Mouse (Mus musculus): Measurements from ENCODE around the gene Slc35d3.

The Slc35d3 gene

DNA sequence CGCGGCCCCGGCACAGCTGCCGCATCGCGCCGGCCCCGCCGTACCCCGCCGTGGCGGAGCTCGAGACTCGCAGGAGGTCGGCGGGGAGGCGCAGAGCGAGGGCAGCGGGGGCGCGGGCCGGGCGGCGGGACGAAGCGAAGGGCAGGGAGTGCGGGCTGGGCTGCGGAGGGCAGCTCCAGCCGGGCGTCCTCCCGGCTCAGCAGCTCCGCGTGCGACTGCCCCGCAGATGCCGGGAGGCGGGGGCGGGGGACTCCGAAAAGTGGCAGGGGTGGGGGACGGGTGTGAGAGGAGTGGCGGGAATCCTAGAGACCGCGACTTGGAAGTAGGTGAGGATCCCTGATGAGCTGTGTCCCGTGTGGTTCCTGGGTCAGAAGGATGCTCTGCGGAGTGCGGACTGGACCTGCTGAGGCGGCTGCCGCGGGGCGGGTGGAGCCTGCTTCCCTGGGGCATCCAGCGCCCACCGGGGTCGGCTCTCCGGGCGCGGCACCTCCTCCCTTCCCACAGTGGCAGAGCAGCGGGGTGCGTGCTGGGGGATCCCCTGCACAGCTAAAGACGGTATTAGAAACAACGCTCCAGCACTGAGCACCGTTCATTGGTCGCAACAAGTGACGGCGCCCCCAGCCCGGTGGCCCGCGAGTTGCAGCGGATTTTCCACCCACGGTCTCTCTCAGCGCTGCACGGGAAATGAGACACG, at the start of gene Slc35d3:
Gene Slc35d3, minus strand, starts transcription at position 462 of the 694 bp plus-strand sequence.
- DNase-seq, result no peak

DNA sequence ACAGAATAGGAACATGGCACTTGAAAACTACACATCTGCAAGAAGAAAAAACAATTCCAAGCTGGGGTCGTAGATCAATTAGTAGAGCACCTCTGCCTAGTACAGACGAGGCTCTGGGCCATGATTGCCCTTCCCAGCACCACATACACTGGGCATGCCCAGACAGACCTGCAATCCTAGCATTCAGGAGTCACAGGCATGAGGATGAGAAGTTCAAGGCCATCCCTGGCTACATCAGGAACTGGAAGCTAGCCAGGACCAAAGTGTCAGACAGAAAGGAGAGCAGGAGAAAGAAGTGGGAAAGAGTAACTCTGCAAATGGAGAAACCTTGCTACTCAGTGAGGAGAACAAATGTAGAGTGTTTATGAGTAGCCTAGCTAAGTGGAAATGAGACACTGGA, 48.9 kb upstream of the Slc35d3 start:
- no peak for DNase-seq

DNA sequence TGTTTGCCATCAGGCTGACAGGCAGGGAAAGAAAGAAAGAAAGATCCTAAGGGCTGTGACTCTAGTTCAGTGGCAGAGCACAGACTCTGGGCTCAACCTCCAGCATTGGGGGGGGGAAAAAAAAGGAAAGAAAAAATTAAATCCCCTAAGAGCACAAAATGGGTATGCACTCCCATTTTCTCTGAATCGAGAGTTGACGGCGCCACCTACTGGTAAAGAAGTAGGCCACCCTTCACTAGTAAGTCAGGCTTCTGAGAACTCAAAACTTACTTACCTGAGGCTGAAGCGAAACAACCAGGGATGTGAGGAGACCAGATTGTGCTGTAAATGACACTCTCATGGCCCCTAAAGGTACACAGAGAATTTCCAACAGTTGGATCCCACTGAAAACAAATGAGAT, 42.7 kb upstream of the Slc35d3 start:
- no peak for DNase-seq

- DNase-seq, result no peak
These were observed 41.9 kb upstream of the Slc35d3 start for GRCm38 (mm10) chr10:19893146-19893545.

DNA sequence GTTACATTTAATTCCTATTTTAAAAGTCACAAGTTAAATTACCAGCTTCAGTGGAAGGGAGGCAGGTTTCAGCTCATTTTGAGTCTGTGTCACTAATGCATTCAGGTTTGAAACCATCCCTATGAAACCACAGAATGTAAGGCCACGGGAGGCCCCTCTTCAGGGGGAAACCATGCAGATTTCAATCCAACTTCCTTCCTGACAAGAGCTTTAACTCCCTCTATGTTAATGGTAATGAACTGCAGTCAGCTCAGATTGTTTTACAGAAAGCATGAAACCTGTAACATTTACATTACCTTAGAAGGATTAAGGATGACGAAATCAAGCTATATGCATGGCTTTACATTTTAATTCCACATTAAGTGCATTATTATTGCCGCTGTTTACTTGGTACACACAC, 40.4 kb upstream of the Slc35d3 start:
- DNase-seq, result no peak

DNA sequence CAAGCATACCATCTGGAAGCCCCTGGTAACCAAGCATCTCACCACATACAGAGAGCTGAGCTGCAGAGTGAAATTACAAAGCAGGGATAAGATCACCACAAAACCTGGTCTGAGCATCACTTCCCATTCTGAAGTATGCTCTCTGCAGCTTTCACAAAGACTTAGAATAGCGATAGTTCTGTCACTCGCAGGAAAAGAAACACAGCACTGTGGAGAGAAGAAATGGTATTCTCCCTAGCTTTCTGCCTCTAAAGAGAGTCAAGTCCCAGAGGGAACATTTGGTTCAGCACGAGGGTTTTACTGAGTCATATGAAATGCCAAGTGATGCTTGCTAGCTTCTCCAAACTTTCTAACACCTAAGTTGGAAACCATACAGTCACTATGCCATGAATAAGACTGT, 38.6 kb upstream of the Slc35d3 start:
- no peak for DNase-seq

GRCm38 (mm10) chr10:19886249-19886648, 35.0 kb upstream of the Slc35d3 start:
- DNase-seq, result no peak

- DNase-seq, result no peak
These were observed 33.1 kb upstream of the Slc35d3 start for GRCm38 (mm10) chr10:19884409-19884808.

DNA sequence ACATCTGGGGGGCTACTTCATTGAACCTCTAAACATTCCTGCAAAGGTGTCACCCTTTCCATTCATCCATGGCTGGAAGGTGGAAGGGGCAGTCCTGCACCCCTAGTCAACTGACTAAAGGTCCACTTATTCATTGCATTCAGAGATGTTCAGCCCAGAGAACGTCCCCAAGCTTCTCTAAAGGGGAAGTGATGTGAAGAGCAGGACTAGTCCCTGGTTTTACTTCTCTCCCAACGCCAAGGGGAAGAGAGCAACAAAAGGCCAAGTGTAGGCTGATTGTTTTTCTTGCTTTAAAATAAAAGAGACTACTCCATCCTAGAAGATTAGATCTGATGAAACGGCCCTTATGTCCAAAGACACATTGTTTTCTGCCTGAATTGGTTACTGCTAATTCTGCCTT, 29.2 kb upstream of the Slc35d3 start:
- DNase-seq, result no peak

GRCm38 (mm10) chr10:19879161-19879560, 27.9 kb upstream of the Slc35d3 start:
- no peak for DNase-seq

DNA sequence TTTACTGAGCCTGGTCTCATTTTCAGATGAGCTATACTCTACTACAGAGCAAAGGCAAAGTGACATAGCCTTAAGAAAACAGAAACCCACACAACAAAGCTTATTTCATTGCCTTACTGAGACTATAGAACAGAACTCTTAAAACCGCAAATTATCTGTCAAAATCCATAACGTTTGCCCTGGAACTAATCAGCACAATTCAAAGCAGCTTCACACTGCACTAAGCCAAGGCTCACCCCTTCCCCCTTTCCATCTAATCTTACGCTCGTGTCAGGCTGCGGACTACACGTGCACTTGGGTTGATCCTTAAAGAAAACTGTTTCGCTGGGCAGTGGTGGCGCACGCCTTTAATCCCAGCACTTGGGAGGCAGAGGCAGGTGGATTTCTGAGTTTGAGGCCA, 26.4 kb upstream of the Slc35d3 start:
- no peak for DNase-seq

- no peak for DNase-seq
These were observed 26.0 kb upstream of the Slc35d3 start for GRCm38 (mm10) chr10:19877257-19877656.

GRCm38 (mm10) chr10:19876669-19877068, 25.4 kb upstream of the Slc35d3 start:
- no peak for DNase-seq

DNA sequence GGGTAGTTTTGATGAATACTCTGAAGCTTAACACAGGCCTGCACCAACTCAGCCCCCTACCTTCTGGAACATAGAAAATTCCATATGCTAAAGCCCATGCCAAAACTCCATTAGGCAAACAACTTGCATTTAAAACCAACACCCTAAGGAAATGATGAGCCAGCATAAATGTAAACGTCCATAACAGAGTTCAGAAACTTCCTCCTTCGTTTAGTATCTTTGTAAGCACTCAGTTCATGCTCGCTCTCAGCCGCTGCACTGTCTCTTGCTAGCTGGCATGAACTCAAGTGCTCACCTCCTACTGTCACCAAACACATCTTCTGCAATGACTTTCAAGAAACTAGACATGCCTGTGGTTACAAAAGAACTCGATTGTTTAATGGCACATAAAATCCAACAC, 24.1 kb upstream of the Slc35d3 start:
- DNase-seq, result no peak

DNA sequence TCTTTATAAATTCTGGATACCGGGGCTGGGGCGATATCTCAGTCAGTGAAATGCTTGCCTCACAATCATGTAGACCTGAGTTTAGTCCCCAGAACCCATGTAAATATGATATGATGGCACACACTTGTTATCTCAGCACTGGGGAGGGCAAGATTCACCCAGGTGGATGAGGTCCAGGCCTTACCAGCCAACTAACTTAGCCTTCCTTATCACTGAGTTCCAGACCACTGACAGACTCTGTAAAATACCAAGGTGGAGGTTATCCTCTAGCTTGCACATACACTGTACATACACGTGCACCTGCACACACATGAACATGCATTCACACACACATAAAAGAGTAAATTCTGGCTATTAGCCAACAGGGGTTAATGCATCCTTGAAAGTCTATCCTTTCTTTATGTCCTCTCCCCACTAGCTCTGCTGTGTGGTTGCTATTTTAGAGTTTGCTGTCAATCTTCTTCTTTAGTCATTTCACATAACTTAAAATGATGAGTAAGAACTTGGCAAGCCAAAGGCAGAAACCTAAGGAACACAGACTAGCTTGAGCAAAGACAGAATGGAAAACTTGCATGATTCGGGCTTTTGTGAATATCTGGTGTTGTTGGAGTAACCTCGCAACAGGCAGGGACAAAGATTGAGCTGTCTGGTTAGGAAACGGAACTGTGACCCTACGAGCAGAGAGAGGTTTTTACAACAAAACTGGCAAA, 4.5 kb upstream of the Slc35d3 start:
- DNase-seq, result no peak

DNA sequence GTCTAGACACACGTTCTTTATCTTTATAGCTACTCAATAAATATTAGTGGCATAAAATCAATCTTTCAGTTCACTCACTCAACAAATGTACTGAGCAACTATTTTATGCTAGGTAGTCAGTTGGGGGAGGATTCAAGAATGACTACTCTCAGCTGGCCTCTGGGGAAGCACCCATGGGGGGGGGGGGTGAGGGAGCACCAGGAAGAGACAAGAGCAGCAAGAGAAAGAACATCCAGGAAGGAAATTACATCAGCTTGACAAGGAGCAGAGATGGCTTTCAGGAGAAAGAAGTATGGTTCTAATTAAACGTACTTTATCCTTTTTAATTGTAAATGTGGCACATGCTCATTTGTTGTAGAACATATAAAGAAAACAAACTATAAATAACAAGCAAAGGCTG, 2.4 kb upstream of the Slc35d3 start:
- no peak for DNase-seq

GRCm38 (mm10) chr10:19852776-19853175, 1.5 kb upstream of the Slc35d3 start:
- DNase-seq, result no peak

GRCm38 (mm10) chr10:19850544-19850997, 688 bp downstream of the Slc35d3 start:
- no peak for DNase-seq

DNA sequence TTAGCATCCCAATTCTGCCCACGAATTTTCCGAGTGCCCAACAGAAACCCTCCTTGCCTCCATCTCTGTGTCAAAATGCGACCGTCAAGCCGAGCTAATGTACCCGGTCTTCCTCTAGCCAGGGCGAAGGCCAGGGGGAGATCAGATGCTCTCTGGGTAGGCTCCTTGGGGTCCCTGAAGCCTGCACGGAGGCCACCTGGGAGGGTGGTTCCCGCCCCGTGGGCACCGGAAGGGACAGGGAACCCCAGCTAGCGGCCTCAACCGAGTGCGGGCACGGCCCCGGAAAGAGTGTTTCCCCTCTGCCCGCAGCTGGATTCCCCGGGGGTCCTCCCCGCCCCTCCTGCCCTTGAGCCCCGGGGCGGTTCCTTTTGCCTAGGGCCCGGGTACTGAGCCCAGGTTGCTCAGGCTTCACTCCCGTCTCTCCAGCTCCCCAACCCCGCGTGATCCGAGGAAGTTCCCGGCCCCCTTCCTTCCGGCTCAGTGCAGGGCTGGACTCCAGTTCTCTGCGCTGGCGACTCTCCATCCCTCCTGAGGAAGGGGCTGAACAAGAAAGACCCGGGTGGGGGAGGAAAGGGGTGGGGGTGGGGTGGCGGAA, 1.4 kb downstream of the Slc35d3 start:
- no peak for DNase-seq

DNA sequence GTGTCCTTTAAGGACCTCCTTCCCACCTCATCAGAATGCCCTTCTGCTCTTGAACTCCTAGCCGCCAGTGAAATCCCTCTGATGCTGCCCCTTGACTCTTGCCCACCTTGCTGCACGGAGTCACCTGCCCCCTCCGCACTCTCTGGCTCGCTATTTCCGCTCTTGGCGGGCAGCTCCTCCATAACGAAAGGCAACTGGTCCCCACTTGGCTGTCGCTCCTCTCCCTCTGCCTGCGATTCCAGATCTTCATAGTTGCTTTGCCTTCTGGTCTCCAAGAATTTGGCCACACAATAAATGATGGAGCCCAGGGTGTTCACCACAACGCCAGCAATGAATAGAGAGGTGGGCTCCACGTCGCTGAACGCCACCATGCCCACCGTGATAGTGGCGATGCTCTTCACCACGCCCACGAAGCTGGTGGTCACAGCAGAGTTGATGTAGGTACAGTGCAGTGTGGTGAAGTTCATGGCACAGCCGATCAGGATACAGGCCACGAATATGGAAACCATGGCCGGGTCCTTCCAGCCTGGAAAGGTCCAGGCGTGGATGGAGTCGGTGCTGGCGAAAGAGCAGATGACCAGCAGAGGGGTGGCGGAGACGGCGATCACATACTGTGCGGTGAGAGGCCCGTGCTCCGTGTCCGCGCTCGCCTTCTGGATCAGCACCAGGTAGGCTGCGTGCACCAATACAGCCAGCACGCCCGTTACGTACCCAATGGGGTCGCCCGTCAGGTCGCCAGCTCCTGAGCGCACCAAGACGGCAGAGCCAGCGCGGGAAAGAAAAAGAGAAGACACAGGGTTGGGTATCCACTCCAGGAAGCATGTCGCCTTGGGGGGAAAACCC, 2.1 kb downstream of the Slc35d3 start:
- DNase-seq, result no peak

DNA sequence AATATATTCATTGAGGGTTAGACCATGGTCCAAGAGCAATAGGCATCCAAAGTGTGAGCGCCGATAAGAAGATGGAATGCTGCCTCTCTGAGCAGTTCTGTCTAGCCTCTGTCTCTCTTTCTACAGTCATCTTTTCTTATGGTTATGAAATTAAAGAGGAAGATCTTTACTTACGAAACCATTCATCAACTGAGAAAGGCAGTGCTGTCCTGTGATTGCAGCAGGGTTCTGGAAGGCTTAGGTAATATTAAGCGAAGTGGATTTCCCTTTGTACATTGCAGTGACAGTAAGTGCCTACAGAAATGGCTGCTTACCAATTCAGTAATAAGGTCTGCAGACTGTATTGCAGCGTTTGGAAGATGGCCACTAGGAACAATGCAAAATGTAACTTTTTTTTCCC, 11.4 kb downstream of the Slc35d3 start:
- DNase-seq, result no peak

GRCm38 (mm10) chr10:19835887-19836710, 15.2 kb downstream of the Slc35d3 start:
- no peak for DNase-seq

Data from layer of hippocampus, adult 9-11 months (tissue).